Mouse (Mus musculus) midbrain, embryonic 15.5 days (tissue): ENCODE results near the gene Nfkbie. TPM values are rescaled to one million over a fixed set of nuclear protein-coding genes. Genes with fewer than 3 reads are reported as not detected.

Source experiments
- polyA plus RNA-seq: library from polyadenylated mRNA; unstranded; fragments of >200 nt; fragmentation: Nextera tagmentation; extraction: Ambion mirVana; gene quantifications from 2 replicates; pipeline ENCODE4 v1.2.1, GENCODE M21; 2015

Nfkbie gene
- polyA plus RNA-seq, 1 experiment from 2014 or later, result 3.5 TPM

Other genes starting within 250 kb of the Nfkbie start
- 61.3 and 62.1 TPM in 2 replicates for gene Cdc5l, start 122.0 kb upstream of the Nfkbie start, polyA plus RNA-seq
- gene Spats1, start 80.3 kb upstream of the Nfkbie start, polyA plus RNA-seq, result 1.6 TPM in 2 replicates
- 19.7 and 20.5 TPM in 2 replicates for gene Aars2, start 48.9 kb upstream of the Nfkbie start, polyA plus RNA-seq
- gene Tcte1, start 32.3 kb upstream of the Nfkbie start, polyA plus RNA-seq, result 6.0 and 6.2 TPM in 2 replicates
- gene Tmem151b, start 6.0 kb upstream of the Nfkbie start, polyA plus RNA-seq, result 32.1 and 33.9 TPM in 2 replicates
- 85.5 and 93.4 TPM in 2 replicates for gene Slc35b2, start 8.2 kb downstream of the Nfkbie start, polyA plus RNA-seq
- 1,488 and 1,537 TPM in 2 replicates for gene Hsp90ab1, start 17.6 kb downstream of the Nfkbie start, polyA plus RNA-seq
- 30.7 and 33.0 TPM in 2 replicates for gene Slc29a1, start 43.9 kb downstream of the Nfkbie start, polyA plus RNA-seq
- gene Mymx, start 46.4 kb downstream of the Nfkbie start, polyA plus RNA-seq, result not detected in 2 replicates
- gene Capn11, start 103.6 kb downstream of the Nfkbie start, polyA plus RNA-seq, result 0.65 and 1.2 TPM in 2 replicates
- 118 and 124 TPM in 2 replicates for gene Mrpl14, start 130.6 kb downstream of the Nfkbie start, polyA plus RNA-seq
- 173 and 177 TPM in 2 replicates for gene Tmem63b, start 131.2 kb downstream of the Nfkbie start, polyA plus RNA-seq
- 0.61 TPM in 1 of 2 replicates, not detected in the other for gene 1600014C23Rik, start 178.1 kb downstream of the Nfkbie start, polyA plus RNA-seq